Mouse (Mus musculus) embryonic stem cell, embryonic (primary cell): ENCODE data around the gene Tmem50a.

Experiments
- CTCF ChIA-PET, 4 experiments: fragments of 300-600 bp in 2 of 4; fragments of 350-600 bp in 2 of 4; sonication (Branson Sonifier 250); formaldehyde crosslinking; loops; one replicate each; lab custom pipeline; 2022; ENCODE audit warnings: inconsistent platforms in 2 of 4; lab: Charles Lee
- POLR2A ChIA-PET, 4 experiments: fragments of 300-600 bp in 2 of 4; fragments of 350-600 bp in 2 of 4; sonication (Branson Sonifier 250); formaldehyde crosslinking; loops; one replicate each; lab custom pipeline; 2022; ENCODE audit warnings: antibody characterized with exemption in 4 of 4, inconsistent platforms in 1 of 4; lab: Charles Lee

Tmem50a gene

GRCm38 (mm10) chr4:134914864-134915209 is at the start of gene Tmem50a:
TSS of gene Tmem50a (minus strand) at chr4:134915024.
- POLR2A ChIA-PET = interaction anchor here in 3 of 4 experiments (1.0 to 7.6 kb wide), 10 partner anchors 9 to 45 kb away, joined by 3 to 95 read pairs (median 8); partner anchors contain the start of genes Rsrp1 (in 3 of the 3) and Syf2 (in 1 of the 3)
- CTCF ChIA-PET = interaction anchor here in 1 of 4 experiments (0.6 to 2.3 kb wide), 4 partner anchors 23 to 500 kb away, joined by 3 to 10 read pairs (median 4); no protein-coding TSS in a partner anchor

- POLR2A ChIA-PET = interaction anchor here in 2 of 4 experiments (0.6 to 2.6 kb wide), 16 partner anchors 9 to 1590 kb away, joined by 3 to 11 read pairs (median 4); partner anchors contain the start of gene Rsrp1 (in 2 of the 2)
- CTCF ChIA-PET = interaction anchor here (0.6 to 5.1 kb wide), 62 partner anchors 7 to 669 kb away, joined by 3 to 55 read pairs (median 4); partner anchors contain the start of gene Rcan3 (in 1 of the 4)
Measured at GRCm38 (mm10) chr4:134963021-134963776, 48.4 kb upstream of the Tmem50a start.

- ChIA-PET POLR2A (interaction anchor here in 3 of 4 experiments (0.5 to 3.5 kb wide), 14 partner anchors 10 to 717 kb away, joined by 3 to 19 read pairs (median 3); partner anchors contain the start of gene Rsrp1 (in 2 of the 3)), CTCF (interaction anchor here (0.6 to 2.6 kb wide), 47 partner anchors 8 to 920 kb away, joined by 3 to 19 read pairs (median 4); no protein-coding TSS in a partner anchor)
Measured at GRCm38 (mm10) chr4:134956328-134956727, 41.5 kb upstream of the Tmem50a start.

- ChIA-PET CTCF (interaction anchor here (0.5 to 2.6 kb wide), 44 partner anchors 8 to 956 kb away, joined by 3 to 19 read pairs (median 4); no protein-coding TSS in a partner anchor), POLR2A (interaction anchor here in 3 of 4 experiments (0.6 to 3.5 kb wide), 16 partner anchors 10 to 717 kb away, joined by 3 to 19 read pairs (median 3); partner anchors contain the start of gene Rsrp1 (in 2 of the 3))
Measured at GRCm38 (mm10) chr4:134955845-134956244, 41.0 kb upstream of the Tmem50a start.

- ChIA-PET POLR2A (interaction anchor here in 3 of 4 experiments (0.6 to 3.5 kb wide), 6 partner anchors 9 to 214 kb away, joined by 3 to 19 read pairs (median 4); partner anchors contain the start of gene Rsrp1 (in 1 of the 3)), CTCF (interaction anchor here (0.5 to 2.6 kb wide), 20 partner anchors 11 to 956 kb away, joined by 3 to 19 read pairs (median 4); partner anchors contain the start of gene Tmem50a (in 1 of the 4))
Measured at GRCm38 (mm10) chr4:134955196-134955595, 40.4 kb upstream of the Tmem50a start.

GRCm38 (mm10) chr4:134954461-134954860 is 39.6 kb upstream of the Tmem50a start:
- POLR2A ChIA-PET = interaction anchor here in 3 of 4 experiments (0.5 to 1.8 kb wide), 15 partner anchors 8 to 1223 kb away, joined by 3 to 6 read pairs (median 3); partner anchors contain the start of genes Rsrp1 (in 1 of the 3) and Syf2 (in 1 of the 3)
- CTCF ChIA-PET = interaction anchor here in 3 of 4 experiments (0.6 to 2.6 kb wide), 20 partner anchors 8 to 972 kb away, joined by 3 to 11 read pairs (median 3); partner anchors contain the start of gene Tmem50a (in 1 of the 3)

- ChIA-PET POLR2A (interaction anchor here in 1 of 4 experiments (0.6 kb wide), 1 partner anchor 16 kb away, joined by 3 read pairs; no protein-coding TSS in a partner anchor), CTCF (interaction anchor here in 3 of 4 experiments (0.6 to 1.5 kb wide), 23 partner anchors 11 to 853 kb away, joined by 3 to 8 read pairs (median 3); no protein-coding TSS in a partner anchor)
Measured at GRCm38 (mm10) chr4:134950518-134951091, 35.8 kb upstream of the Tmem50a start.

GRCm38 (mm10) chr4:134946024-134946744 is 31.4 kb upstream of the Tmem50a start:
- ChIA-PET CTCF (interaction anchor here in 3 of 4 experiments (0.6 to 0.7 kb wide), 5 partner anchors 17 to 287 kb away, joined by 3 read pairs; no protein-coding TSS in a partner anchor), POLR2A (interaction anchor here in 2 of 4 experiments (0.6 to 1.6 kb wide), 6 partner anchors 10 to 1670 kb away, joined by 3 to 7 read pairs (median 4); partner anchors contain the start of gene Rsrp1 (in 1 of the 2))

GRCm38 (mm10) chr4:134943758-134944538 is 29.1 kb upstream of the Tmem50a start:
- CTCF ChIA-PET = interaction anchor here in 3 of 4 experiments (0.5 to 3.2 kb wide), 13 partner anchors 10 to 563 kb away, joined by 3 to 8 read pairs (median 3); no protein-coding TSS in a partner anchor

GRCm38 (mm10) chr4:134939900-134940299 is 25.1 kb upstream of the Tmem50a start:
- CTCF ChIA-PET = interaction anchor here in 2 of 4 experiments (0.7 kb wide), 2 partner anchors 101 to 203 kb away, joined by 3 to 5 read pairs; no protein-coding TSS in a partner anchor
- POLR2A ChIA-PET = interaction anchor here in 3 of 4 experiments (0.8 to 1.5 kb wide), 4 partner anchors 9 to 17 kb away, joined by 3 to 5 read pairs (median 4); partner anchors contain the start of gene Rsrp1 (in 1 of the 3)

More at GRCm38 (mm10) chr4:134943758-134944538, 29.1 kb upstream of the Tmem50a start:
- POLR2A ChIA-PET = interaction anchor here in 3 of 4 experiments (0.5 to 2.1 kb wide), 13 partner anchors 9 to 500 kb away, joined by 3 to 9 read pairs (median 3); partner anchors contain the start of gene Rsrp1 (in 2 of the 3)

GRCm38 (mm10) chr4:134937240-134938176 is 22.7 kb upstream of the Tmem50a start:
- ChIA-PET CTCF (interaction anchor here in 2 of 4 experiments (1.5 kb wide), 2 partner anchors 19 kb away, joined by 4 read pairs; no protein-coding TSS in a partner anchor), POLR2A (interaction anchor here in 2 of 4 experiments (1.0 to 1.2 kb wide), 3 partner anchors 11 to 15 kb away, joined by 3 to 5 read pairs (median 4); partner anchors contain the start of gene Rsrp1 (in 2 of the 2))

GRCm38 (mm10) chr4:134930684-134931481 is 16.1 kb upstream of the Tmem50a start, which contains the start of gene Syf2:
TSS of gene Syf2 (plus strand) at chr4:134930898.
- CTCF ChIA-PET = no interaction called here
- POLR2A ChIA-PET = interaction anchor here in 3 of 4 experiments (0.5 to 4.7 kb wide), 19 partner anchors 8 to 1246 kb away, joined by 3 to 36 read pairs (median 3); partner anchors contain the start of genes Rsrp1 (in 2 of the 3), Srrm1 (in 1 of the 3) and Tmem50a (in 1 of the 3)

GRCm38 (mm10) chr4:134930190-134930589 is 15.4 kb upstream of the Tmem50a start:
- POLR2A ChIA-PET = interaction anchor here in 2 of 4 experiments (0.5 to 2.5 kb wide), 11 partner anchors 7 to 1246 kb away, joined by 3 to 23 read pairs (median 3); partner anchors contain the start of gene Rsrp1 (in 1 of the 2)
- CTCF ChIA-PET = no interaction called here

GRCm38 (mm10) chr4:134929536-134929935 is 14.7 kb upstream of the Tmem50a start:
- CTCF ChIA-PET = no interaction called here
- POLR2A ChIA-PET = interaction anchor here in 3 of 4 experiments (0.5 to 2.1 kb wide), 9 partner anchors 8 to 557 kb away, joined by 3 to 20 read pairs (median 4); no protein-coding TSS in a partner anchor
